Mouse (Mus musculus) monocyte, adult 2 months (primary cell): Measurements from ENCODE around the gene Lgr4.

Source experiments
- DNase-seq, 2 experiments: peaks; one replicate each; pipeline ENCODE4 v3.0.0; 2022; ENCODE audit warnings: low spot score in 2 of 2, low read depth in 1 of 2

The Lgr4 gene

GRCm38 (mm10) chr2:110009449-110009848, 92.0 kb downstream of the Lgr4 start:
- no peak for DNase-seq

- DNase-seq: no peak
Observed at GRCm38 (mm10) chr2:110012184-110012725, 94.8 kb downstream of the Lgr4 start.

GRCm38 (mm10) chr2:110017087-110017486, 99.6 kb downstream of the Lgr4 start:
- no peak for DNase-seq

- peak; percentile 35 to 65 for DNase-seq
Observed at GRCm38 (mm10) chr2:110017616-110018505, 100.4 kb downstream of the Lgr4 start, which contains the start of gene Ccdc34. Gene Ccdc34 (plus strand): TSS chr2:110017817.

GRCm38 (mm10) chr2:110019656-110020055, 102.2 kb downstream of the Lgr4 start:
- DNase-seq: no peak

GRCm38 (mm10) chr2:110020430-110020829, 103.0 kb downstream of the Lgr4 start:
- DNase-seq: no peak

GRCm38 (mm10) chr2:110036265-110036664, 118.8 kb downstream of the Lgr4 start:
- DNase-seq: no peak

GRCm38 (mm10) chr2:110036665-110037064, 119.2 kb downstream of the Lgr4 start:
- no peak for DNase-seq

GRCm38 (mm10) chr2:110037221-110037620, 119.8 kb downstream of the Lgr4 start:
- DNase-seq: no peak

GRCm38 (mm10) chr2:110038341-110038740, 120.9 kb downstream of the Lgr4 start:
- DNase-seq: no peak

GRCm38 (mm10) chr2:110042861-110043760, 125.7 kb downstream of the Lgr4 start:
- no peak for DNase-seq

- no peak for DNase-seq
Observed at GRCm38 (mm10) chr2:110058424-110058823, 141.0 kb downstream of the Lgr4 start.

GRCm38 (mm10) chr2:110063131-110063530, 145.7 kb downstream of the Lgr4 start:
- DNase-seq: no peak
